Mouse (Mus musculus) right cerebral cortex, adult 2 months (tissue): ENCODE data around the gene Tusc2.

ENCODE experiments used
- DNase-seq, 2 experiments: peaks; one replicate each; pipeline ENCODE4 v3.0.0; 2021 to 2022; ENCODE audit warnings: low spot score in 2 of 2

Tusc2 gene

DNA sequence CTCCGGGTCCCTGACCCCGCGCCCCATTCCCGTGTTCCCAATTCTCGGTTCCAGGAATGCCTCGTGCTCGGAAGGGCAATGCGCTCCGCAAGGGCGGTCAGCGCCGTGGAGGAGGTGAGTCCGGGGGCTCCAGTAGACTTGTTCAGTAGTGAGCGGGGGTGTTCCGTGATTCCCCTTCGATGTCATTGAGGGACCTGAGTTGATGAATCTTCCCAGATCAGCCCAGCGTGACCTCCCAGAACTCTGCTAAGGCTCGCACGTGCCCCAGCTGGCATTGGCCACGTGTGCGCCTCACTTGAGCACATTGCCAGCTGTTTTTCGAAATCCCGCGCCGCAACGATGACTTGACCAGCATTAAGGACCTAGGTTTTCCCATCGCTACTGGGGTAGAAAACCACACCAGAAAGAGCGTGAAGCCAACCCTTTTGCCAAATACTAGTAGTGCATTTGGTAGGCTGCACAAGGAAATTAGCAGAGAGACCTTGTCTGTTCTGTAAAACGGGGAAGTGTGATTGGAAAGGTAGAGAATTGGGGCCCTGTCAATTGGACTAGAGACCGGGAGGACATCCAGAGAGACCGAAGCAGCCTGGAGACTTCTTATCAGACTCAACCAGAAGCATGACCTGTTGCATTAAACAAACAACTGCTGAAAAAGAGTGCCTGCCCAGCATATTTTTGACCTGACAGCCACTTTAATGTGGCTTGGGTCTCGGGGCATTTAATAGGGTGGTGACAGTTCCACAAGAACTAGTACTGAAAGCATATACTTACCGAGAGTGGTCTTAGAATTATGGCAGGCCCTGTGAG, 25.0 kb downstream of the Tusc2 start:
- DNase-seq: no peak

DNA sequence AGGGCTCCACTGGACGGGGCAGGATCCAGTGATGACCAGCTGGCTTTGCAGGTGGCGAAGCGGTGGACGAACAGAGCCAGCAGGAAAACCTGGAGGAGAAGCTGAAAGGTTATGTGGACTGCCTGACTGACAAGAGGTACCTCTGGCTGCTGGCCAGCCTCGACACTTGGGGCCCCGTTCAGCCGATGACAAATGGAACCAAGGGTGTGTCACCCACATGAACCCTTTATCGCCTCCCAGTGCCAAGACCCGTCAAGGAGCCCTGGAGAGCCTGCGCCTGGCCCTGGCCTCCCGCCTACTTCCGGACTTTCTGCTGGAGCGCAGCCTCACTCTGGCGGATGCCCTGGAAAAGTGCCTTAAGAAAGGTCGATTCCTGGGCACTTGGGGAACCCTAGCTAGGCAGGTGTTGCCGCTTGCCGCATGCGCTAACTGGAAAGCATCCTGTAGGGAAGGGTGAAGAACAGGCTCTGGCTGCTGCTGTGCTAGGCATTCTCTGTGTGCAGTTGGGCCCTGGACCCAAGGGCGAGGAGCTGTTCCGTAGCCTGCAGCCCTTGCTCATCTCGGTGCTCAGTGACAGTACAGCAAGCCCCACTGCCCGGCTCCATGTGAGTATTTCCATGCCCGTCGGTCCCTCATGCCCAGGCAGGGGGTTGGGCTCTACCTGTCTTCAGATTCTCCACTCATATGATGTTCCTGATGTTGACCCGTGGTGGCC, 27.2 kb downstream of the Tusc2 start:
- no peak for DNase-seq

GRCm38 (mm10) chr9:107590773-107591060, 27.7 kb downstream of the Tusc2 start:
- no peak for DNase-seq

- no peak for DNase-seq
These were observed 30.3 kb downstream of the Tusc2 start for GRCm38 (mm10) chr9:107593101-107593976.

DNA sequence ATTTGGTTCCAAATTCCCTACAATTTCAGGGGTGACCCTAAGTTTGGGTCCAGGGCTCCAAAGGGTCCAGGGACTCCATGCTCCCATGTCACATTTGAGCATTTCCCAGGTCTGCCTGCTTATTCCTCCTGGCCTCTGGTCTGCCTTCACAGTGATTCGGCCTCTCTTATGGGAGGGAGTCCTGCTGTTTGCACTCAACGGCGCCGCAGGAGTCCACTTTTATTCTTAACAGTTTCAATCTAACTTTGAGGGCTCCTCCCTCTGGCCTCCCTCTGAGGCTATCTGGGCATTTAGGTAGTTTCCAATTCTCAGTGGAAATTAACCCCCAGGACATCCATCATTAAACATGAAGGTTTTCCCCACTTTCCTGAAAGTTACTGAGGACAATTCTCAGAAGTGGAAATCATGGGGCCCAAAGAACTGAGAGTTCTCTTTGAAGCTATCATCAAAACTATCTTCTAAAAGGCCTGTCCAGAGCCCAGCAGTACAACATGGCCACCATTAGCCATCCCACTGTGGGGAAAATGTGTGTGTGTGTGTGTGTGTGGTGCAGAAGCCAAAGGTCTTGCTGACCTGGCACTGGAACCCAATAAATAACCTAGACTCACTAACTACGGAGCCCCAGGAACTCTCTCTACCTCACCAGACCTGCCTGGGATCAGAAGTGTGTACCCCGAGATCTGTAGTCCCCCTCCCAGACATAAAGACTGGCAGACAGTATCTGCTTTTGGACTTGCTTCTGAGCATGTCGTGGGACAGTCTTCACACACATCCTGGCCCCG, 31.4 kb downstream of the Tusc2 start:
- no peak for DNase-seq

- no peak for DNase-seq
These were observed 33.8 kb downstream of the Tusc2 start for GRCm38 (mm10) chr9:107596619-107597569.

DNA sequence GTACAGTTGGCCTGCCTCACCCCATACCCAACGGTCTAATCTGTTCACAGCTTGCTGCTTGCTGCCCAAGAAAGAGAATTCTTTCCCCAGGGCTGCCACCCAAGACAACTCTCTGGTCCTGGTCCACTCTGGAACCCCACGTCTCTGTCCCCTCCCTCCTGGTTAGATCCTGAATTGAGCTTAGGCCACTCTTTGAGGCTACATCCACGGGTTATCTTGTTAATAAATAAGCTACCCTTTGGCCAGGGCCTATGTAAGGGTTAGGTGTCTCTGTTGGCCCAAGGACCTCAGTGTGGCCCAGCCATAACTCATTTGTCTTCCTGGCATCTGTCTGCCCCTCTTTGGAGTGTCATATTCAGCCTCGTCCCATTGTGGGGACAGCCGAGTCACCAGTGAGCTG, 35.3 kb downstream of the Tusc2 start:
- DNase-seq: no peak

GRCm38 (mm10) chr9:107599433-107599832, 36.4 kb downstream of the Tusc2 start:
- DNase-seq: no peak

GRCm38 (mm10) chr9:107599842-107600241, 36.8 kb downstream of the Tusc2 start:
- peak in 1 of 2 experiments; percentile 40 for DNase-seq

DNA sequence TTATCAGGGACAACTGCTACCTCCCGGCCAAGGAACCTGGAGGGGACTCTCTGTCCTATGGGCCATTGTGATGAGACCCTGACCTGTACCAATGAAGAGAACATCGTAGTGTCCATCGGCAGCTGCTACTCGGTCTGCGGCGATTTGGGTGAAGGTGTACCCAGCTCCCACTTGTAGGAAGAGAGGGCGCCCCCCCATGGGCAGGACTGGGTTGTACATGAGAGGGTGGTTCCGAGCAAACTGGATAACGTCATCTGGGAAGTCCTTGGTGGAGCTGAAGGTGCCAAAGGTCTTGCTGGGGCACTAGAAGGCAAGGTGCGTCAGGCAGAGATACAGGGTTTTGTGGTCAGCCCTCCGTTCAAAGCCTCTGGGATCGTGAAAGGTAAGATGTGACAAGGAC, 37.7 kb downstream of the Tusc2 start:
- no peak for DNase-seq

DNA sequence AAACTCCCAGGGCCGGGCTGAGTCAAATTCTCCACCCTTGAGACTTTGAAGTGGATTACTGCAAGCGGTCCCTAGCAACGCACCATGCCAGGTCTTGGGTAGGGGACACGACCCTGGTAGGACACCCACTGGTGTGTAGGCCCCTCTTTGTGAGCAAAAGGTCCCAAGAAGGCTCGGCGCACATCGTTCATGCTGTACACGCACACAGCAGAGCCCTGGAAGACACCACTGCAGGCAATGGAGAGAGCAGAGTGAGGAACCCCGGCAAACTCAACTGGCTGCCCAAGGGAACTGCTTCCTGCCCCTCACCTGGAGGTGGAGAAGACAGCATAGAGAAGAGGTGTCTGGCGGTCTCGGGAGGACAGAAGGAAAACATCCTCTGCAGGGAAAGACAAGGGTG, 38.2 kb downstream of the Tusc2 start:
- no peak for DNase-seq

DNA sequence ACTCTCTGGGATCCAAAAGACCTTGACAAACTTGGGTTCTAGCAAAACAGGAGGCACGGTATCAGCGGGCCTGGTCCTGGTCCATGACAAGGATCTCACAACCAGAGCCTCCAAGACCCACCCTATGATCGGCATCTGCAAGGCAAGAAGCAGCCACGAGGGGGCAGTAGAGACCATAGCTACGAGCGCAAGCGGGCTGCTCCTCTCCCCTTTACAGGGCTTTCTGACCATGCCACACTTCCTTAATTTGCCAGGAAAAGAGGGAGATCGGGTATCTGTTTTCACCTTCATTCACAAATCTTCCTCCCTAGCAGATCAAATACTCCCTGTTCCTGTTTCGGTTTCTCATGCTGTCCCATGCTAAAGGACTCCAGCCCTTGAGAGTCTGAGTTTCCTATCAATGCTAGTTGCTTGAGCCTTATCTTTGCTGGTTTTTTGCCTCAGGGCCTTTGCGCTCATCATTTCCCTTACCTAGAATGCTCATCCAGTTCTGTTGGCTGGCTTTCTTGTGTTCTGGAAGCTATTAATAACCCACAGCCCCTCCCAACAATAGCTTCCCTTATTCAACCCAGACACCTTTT, 39.1 kb downstream of the Tusc2 start:
- DNase-seq: peak; percentile 91 to 96

DNA sequence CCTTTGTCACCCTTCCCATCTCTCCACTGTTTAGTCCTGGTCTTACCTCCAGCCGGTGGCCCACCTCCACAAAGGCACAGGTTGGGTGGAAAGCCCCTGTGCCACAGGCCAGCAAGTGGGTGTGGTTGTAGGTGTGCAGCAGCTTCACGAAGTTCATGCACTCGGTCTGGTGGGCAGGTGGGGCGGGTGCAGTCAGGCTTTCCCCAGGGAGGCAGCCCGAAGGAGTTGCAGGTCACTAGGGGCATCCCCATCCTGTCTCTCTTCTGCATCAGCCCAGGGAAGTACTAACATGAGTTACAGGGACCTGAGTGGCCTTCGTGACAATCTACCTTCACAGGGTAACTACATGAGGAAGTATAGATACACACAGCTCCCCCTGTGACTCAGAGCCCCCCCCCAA, 40.2 kb downstream of the Tusc2 start:
- DNase-seq: no peak

DNA sequence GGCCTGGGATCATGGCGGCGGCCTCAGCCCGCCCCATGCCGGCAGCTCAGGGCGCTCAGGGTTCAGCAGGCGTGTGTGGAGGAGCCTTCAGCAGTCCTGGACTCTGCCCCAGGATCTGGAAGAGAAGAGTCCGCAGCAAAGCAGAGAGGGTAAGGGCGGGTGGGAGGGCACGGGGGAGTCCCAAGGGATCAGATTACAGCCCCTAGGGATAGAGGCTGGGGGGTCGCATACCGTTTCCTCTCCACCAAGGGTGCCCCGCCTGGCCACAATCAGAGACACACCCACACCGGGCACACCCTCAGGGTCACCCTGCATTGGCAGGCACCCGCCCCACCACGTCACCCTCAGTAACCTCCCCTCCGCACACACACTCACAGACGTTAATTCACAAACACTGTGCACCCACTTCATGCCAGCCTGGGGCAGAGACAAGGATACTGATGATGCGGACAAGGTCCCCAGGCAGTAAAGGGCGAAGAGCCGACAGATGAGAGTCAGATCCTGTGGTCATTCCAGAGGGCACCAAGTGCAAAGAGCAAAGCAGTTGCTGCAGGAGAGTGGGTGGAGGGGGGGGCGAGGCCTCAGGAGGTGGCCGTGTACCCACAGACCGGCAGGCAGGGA, 42.1 kb downstream of the Tusc2 start:
- no peak for DNase-seq

DNA sequence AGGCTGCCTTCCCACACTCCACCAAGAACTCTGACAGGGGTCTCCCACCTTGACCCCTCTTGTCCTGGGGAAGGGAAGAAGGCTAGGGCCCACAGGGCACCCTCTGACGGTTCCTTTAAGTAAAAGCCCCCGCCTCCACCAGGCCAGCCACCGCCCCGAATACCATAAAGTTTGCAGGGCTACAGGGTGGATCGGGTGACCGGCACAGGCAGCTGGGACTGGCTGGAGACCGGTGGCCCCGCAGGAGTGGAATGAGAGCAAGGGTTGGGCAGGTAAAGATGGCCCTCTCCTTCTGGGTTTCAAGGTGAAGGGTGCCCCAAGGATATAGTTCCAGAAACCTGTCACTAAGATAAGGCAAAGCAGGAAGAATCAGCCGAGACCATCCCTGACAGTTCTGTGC, 43.5 kb downstream of the Tusc2 start:
- DNase-seq: no peak

GRCm38 (mm10) chr9:107607036-107607435, 44.0 kb downstream of the Tusc2 start:
- no peak for DNase-seq

DNA sequence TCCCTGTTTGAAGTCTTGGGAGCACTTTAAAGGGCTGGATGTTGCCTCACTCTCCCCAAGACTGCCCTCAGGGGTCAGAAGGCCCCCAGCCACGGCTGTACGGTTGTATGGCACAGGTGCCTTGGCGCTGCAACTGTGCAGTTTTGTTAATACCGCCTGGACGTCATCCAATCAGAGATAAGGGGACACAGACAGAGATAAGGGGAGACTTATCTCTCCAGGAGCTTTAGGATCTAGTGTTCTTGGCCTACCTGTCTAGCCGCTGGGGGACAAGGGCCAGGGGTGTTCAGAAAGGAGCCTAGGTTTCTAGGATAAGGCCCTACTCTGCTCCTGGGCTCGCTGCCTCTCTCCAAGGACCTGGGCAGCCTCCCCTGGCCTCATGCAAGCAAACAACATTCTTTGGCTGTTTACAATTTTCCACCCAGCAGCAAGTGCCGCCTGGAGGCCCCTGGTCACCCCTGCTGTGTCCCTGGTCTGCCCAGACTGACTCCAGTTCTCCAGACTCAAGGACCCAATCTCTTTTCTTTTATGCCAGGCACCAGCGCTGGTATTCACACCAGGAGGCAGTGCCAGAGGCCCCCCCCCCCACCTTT, 44.7 kb downstream of the Tusc2 start:
- no peak for DNase-seq

DNA sequence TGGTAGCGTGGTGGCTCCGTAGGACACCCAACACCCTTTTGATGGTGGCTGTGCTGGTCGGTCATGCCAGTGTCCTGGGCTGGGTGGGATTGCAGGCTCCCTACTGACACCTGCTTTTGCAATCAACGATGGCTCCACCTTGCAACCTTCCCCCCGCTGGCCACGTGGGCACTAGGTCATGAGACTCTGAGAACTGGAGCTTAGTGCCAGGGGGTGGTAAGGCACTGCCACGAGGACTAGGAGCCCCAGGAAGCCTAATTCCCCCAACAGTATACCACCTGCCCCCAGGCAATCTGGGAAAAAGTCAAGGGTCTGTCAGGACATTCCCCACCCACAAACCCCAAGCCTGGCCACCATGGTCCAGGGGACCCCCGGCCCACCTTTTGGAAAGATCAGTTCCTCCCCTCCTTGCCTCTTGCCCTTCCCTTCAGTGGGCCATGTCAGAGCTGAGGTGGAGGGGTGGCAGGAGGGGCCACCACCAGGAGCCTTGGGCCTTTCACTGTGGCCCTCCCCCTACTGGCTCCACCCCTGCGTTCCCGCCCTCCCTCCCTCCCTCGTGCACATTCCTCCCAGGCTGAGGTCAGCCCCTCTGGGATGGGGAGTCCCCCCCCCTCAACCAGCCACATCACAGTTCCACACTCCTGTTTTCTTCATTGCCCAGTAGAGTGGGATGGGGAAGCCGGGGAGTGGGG, 45.8 kb downstream of the Tusc2 start, which contains the start of gene Sema3b:
TSS of gene Sema3b (minus strand) at position 489 of the 692 bp plus-strand sequence.
- no peak for DNase-seq

DNA sequence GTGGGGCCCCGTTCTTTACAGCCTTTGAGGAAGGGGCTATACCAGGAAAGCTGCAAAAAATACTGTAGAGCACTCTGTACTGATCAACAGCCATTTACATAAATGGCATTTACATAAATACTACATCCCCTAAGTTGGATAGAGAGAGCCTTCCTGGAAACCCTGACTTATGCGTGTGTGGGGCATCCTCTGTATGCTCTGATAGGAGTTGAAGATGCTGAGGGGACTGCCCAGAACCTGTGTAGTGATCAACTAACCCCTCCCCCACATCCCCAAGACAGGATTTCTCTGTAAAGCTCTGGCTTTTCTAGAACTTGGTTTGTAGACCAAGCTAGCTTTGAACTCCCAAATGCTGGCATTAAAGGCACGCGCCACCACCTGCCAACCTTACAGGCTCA, 46.4 kb downstream of the Tusc2 start:
- DNase-seq: no peak
